Mouse (Mus musculus): Measurements from ENCODE around the gene Bcorl1.
A peak's percentile ranks its signal among the peaks of the same experiment; 100 is the strongest.
"Not testable (repeated sequence)": the region's sequence is repeated elsewhere in the genome, so short reads cannot be mapped to it uniquely, and the experiment has no call there.

Bcorl1 gene

GRCm38 (mm10) chrX:48399994-48400393, 58.8 kb downstream of the Bcorl1 start:
- no peak for DNase-seq

GRCm38 (mm10) chrX:48405141-48405540, 64.0 kb downstream of the Bcorl1 start:
- no peak for DNase-seq

GRCm38 (mm10) chrX:48409611-48410387, 68.6 kb downstream of the Bcorl1 start:
- peak; percentile 83 for DNase-seq

DNA sequence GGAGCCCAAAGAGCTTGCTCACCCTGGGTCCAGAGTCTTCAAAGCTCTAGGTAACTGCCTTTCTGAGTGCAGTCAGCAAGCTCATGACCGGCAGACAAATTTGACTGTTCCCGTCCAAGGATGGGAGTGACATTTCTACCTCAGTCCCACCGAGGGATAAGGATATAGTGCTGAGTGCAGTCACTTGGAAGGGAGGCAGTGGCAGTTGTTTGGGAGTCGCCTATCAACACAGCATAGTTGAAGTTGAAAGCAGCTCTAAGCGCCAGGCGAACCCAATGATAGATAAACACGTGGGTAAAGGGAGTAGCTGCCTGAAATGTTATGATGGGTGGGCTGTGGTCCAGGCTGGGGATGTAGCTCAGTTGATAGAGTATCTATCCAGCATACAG, 69.2 kb downstream of the Bcorl1 start:
- DNase-seq = peak; percentile 30

GRCm38 (mm10) chrX:48412629-48413028, 71.5 kb downstream of the Bcorl1 start:
- DNase-seq = no peak

GRCm38 (mm10) chrX:48414291-48414690, 73.1 kb downstream of the Bcorl1 start:
- no peak for DNase-seq

- DNase-seq = no peak
Measured at GRCm38 (mm10) chrX:48418417-48418816, 77.3 kb downstream of the Bcorl1 start.

DNA sequence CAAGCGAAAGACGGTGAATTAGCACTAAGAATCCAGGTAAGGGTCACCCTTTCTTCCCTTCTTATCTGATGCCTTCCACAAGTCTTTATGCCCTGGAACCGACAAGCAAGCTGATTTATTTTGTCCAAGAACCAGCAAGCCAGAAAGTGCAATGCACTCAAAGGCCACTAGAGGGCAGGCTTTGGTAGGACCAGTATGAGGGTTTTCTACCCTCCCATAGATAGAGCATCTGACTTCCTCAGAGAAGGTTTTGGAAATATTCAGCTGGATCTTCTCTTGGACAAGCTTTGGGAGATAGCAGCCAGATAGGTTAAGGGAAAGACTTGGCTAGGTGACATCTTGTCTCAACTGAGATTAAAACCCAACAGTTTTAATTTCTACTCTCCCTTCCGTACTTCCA, 81.8 kb downstream of the Bcorl1 start:
- DNase-seq = peak; percentile 36

- DNase-seq = no peak
Measured at GRCm38 (mm10) chrX:48423671-48424070, 82.5 kb downstream of the Bcorl1 start.

DNA sequence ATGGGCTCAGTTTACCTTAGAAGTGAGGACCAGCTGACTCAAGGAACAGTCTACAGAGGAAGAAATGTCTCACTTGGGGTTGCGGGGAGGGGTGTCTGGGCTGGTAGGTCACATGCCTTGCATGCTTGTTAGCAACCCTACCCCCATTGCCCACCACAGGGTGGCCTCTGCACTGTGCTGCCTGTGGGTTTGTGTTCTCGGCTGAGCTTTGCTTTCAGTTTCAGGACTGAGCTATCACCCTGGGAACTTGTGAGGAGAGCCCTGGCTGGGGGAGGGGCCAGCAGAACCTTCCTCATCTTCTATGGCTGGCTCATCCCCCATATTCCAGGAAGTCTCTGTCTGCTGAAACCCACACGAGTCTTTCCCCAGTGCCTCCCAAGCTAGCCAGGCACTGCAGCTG, 83.4 kb downstream of the Bcorl1 start:
- DNase-seq = no peak

DNA sequence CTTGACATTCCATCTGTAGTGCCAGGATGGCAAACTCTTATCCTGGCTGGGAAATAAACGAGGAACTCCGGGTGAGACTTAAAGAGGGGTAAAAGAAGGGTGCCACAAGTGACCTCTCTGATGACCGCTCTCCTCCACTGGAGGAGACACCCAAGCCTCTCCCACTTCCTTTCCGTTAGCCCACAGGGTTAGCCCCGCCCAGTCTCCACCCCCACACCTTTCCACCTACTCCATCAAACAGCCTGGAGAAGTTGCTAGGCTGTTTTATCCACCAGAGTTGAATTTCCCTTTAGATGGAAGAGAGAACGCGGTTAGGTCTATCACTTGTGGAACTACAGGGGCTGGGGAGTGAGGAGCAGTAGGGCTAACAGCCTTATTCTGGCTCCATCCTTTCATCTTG, 84.1 kb downstream of the Bcorl1 start:
- no peak for DNase-seq

GRCm38 (mm10) chrX:48428241-48428640, 87.1 kb downstream of the Bcorl1 start:
- no peak for DNase-seq

- no peak for DNase-seq
Measured at GRCm38 (mm10) chrX:48428642-48429041, 87.5 kb downstream of the Bcorl1 start.

DNA sequence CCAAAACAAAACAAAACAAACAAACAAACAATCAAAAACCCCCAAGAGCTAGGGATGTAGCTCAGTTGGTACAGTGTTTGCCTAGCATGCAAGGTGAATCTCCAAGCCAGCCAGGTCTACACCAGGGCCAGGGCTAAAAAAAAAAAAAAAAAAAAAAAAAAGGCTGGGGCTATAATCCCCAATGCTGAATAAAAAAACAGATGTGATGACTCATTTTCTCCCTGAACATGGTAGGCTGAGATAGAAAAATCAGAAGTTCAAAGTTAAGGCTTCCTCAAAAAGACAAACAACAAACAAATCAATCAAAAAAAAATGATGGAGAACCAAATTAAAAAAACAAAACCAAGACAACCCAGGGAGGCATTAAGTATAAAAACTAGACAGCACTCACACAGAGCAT, 87.9 kb downstream of the Bcorl1 start:
- DNase-seq = no peak

GRCm38 (mm10) chrX:48429538-48429937, 88.4 kb downstream of the Bcorl1 start:
- no peak for DNase-seq

GRCm38 (mm10) chrX:48432599-48433526, 91.7 kb downstream of the Bcorl1 start:
- no peak for DNase-seq

- DNase-seq = no peak
Measured at GRCm38 (mm10) chrX:48433527-48433899, 92.4 kb downstream of the Bcorl1 start.

DNA sequence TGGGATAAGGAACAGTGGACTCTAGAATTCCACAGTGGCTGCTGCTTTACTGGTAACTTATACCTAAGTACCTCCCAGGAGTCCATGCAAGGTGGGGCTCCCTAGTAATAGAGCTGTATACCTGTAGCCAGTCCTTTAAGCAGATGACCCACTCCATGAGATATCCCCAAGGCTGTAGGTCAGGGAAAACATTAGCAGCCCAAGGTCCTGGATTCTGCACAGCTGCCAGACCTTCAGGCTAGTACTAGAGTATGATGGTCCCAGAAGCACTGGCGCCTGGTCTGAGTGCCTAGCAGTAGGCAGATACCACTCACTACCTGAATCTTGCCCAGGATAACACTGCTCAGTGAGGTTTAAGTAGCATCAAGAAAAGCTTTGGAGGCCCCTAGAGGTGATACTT, 93.1 kb downstream of the Bcorl1 start:
- DNase-seq = no peak

- DNase-seq = no peak
Measured at GRCm38 (mm10) chrX:48435477-48435900, 94.3 kb downstream of the Bcorl1 start.

GRCm38 (mm10) chrX:48436082-48436481, 94.9 kb downstream of the Bcorl1 start:
- not testable (repeated sequence) for DNase-seq

- no peak for DNase-seq
Measured at GRCm38 (mm10) chrX:48439036-48439435, 97.9 kb downstream of the Bcorl1 start.

DNA sequence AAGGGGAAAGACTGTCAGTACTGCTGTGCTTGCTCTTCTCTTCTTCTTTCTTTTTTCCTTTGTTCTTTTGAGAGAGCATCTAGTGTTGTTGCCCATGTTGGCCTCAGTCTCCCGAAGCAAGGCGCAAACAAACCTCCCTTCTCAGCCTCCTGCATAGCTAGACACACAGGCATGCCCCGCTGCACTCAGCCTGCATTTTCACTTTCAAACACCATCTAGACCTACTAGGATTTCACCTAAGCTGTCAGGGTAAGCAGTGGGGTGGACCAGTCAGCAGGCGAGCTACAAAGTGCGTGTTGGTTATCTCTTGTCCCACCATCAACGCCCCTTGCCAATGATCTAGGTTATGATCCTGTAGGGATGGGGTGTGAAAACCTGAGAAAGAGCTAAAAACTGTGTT, 100.4 kb downstream of the Bcorl1 start:
- DNase-seq = no peak

DNA sequence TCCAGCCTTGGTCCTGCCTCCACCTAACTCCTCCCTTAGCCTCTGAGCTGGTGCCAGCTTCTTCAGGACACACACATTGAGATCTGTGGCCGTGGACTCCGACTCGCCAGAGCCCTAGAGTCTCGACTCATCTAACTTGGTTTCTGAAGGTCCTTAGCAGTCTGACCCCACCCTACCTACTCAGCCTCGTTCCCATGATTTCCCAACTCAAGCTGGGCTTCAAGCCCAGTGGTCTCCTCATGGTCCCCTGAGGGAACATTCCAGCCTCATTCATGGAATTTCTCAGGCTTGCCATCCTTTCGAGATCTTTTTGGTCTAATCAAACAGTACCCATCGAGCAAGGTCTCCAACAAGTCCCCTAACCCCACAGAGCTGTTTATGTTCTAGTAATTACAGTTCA, 100.8 kb downstream of the Bcorl1 start:
- no peak for DNase-seq

DNA sequence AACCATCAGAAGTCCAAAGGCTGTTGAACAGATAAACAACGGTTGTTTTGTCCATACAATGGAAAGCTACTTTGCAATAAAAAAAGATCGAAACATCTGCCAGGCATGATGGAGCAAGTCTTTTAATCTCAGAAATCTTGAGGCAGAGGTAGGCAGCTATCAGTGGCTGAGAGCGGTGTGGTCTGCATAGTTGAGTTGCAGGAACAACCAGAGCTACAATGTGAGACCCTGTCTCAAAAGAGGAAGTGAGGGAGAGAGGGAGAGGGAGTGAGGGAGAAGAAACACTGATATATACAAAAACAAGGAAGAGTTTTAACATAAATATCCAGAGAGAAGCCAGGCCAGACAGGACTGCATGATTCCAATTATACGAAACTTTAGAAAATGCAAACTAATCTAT, 103.5 kb downstream of the Bcorl1 start:
- no peak for DNase-seq

All from cerebellum, adult 9-11 months (tissue).